Mouse (Mus musculus): ENCODE measurements around the gene Cx3cr1. TPM values are rescaled to one million over a fixed set of nuclear protein-coding genes. Genes with fewer than 3 reads are reported as not detected.

Gene Cx3cr1
- polyA plus RNA-seq, 1 experiment from 2014 or later, result 7.5 TPM

DNA sequence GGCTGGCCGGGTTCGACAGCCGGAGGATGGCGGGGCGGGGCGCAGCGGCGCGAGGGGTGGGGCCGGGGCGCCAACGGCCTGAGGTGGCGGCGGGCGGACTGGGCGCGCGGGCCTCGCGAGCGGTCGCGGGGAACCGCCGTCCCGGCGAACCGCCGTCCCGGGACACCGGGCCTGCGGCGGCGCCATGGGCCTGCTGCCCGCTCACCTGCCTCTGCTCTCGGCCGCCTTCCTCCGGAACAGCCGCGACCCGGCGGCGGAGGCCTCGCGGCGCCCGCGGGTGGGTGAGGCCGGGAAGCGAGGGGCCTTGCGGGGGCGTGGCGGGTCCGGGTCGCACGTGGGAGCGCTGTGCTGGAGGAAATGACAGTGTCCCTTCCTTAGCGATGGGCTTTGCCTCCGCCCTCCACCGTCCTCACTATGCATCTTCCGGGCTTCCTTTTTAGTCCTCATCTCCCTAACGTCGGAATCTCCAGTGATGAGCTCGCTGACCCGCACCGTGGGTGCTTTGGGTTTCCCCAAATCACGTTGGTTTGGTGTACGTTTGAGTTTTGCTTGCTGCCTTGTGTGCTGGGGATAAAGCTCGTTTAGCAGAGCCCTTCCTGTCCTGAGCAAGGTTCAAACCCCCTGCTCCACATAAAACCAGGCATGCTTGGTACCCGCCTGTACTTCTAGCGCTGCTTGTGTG is 174.5 kb downstream of the Cx3cr1 start:
- peak overlapping the region; percentile 91 for H3K9ac ChIP-seq
- peak; percentile 67 for ATAC-seq (replicated peaks; ENCODE audit: insufficient number of reproducible peaks, insufficient read depth, low FRiP score, low read depth)

GRCm38 (mm10) chr9:119894339-119895009 is 175.2 kb downstream of the Cx3cr1 start, which contains the start of gene Wdr48:
Gene Wdr48 (plus strand): TSS chr9:119894878.
- H3K27ac ChIP-seq, result peak within 1 kb of the TSS; percentile 81
- no peaks in the 10 kb centered on the region for H3K9me3 ChIP-seq (replicated peaks)
- peak; percentile 99 for ATAC-seq (replicated peaks; ENCODE audit: insufficient number of reproducible peaks, insufficient read depth, low FRiP score, low read depth)
- no peaks in the 10 kb centered on the region for H3K27me3 ChIP-seq
- H3K9ac ChIP-seq, result peak within 1 kb of the TSS; percentile 91
- 0 out of 2 replicates have a peak, but pooled peaks cover 2% of the 10 kb centered on the region for H3K36me3 ChIP-seq
- 4% methylated on average over 34 of the region's 34 CpGs for WGBS
- H3K4me3 ChIP-seq, result peak within 1 kb of the TSS; percentile 96
- H3K4me2 ChIP-seq, result peak within 1 kb of the TSS; percentile 88
- peaks cover 17% of the 10 kb centered on the region for H3K4me1 ChIP-seq (replicated peaks)

More for the DNA sequence above, 174.5 kb downstream of the Cx3cr1 start:
- H3K27ac ChIP-seq, result peak overlapping the region; percentile 81
- peak overlapping the region; percentile 96 for H3K4me3 ChIP-seq
- H3K36me3 ChIP-seq, result 0 out of 2 replicates have a peak, but pooled peaks cover 2% of the 10 kb centered on the region
- WGBS, result under 1% methylated on average over 69 of the region's 71 CpGs
- peaks cover 17% of the 10 kb centered on the region for H3K4me1 ChIP-seq (replicated peaks)
- peak overlapping the region; percentile 88 for H3K4me2 ChIP-seq
- no peaks in the 10 kb centered on the region for H3K9me3 ChIP-seq (replicated peaks)
- no peaks in the 10 kb centered on the region for H3K27me3 ChIP-seq

DNA sequence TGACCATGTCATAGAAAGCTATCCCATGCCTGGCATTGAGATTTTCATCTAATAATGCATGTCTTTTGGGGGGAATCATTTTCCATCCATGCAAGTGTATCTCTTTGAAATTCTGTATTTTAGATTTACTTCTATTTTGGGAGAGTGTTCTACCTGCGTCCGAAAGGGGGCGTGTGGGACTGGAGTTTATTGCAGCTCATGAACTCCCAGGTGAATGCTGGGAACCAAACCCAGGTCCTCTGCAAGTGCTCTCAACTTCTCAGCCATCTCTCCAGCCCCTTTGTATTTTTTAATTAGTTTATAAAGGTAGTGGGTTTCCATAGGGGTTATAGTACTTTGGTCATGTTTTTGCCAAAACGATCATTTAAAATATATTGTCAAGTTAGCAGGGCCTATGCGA is 175.8 kb downstream of the Cx3cr1 start:
- ATAC-seq (replicated peaks; ENCODE audit: insufficient number of reproducible peaks, insufficient read depth, low FRiP score, low read depth), result no peak
- Histone ChIP-seq H3K36me3 (0 out of 2 replicates have a peak, but pooled peaks cover 2% of the 10 kb centered on the region), H3K9ac (no peak overlapping the region), H3K27ac (no peak overlapping the region), H3K27me3 (no peaks in the 10 kb centered on the region), H3K4me1 (replicated peaks) (peaks cover 17% of the 10 kb centered on the region), H3K4me3 (0 out of 2 replicates have a peak overlapping the region, but pooled peaks have one; percentile 96), H3K4me2 (peak overlapping the region; percentile 88; the same call in 1 of the 2 replicates), H3K9me3 (replicated peaks) (no peaks in the 10 kb centered on the region)
- WGBS, result 84% methylated on average over 5 of the region's 5 CpGs

- Histone ChIP-seq H3K36me3 (no peaks in the 10 kb centered on the region), H3K4me2 (no peak overlapping the region), H3K4me3 (no peak overlapping the region), H3K9ac (no peak overlapping the region), H3K27ac (no peak overlapping the region), H3K27me3 (no peaks in the 10 kb centered on the region), H3K9me3 (replicated peaks) (no peaks in the 10 kb centered on the region), H3K4me1 (replicated peaks) (peaks cover 8% of the 10 kb centered on the region)
- ATAC-seq (replicated peaks; ENCODE audit: insufficient number of reproducible peaks, insufficient read depth, low FRiP score, low read depth), result no peak
- 40% methylated on average over 2 of the region's 2 CpGs for WGBS
Measured at GRCm38 (mm10) chr9:119890692-119891091, 179.0 kb downstream of the Cx3cr1 start.

GRCm38 (mm10) chr9:119889446-119889845 is 180.2 kb downstream of the Cx3cr1 start:
- no peak overlapping the region for H3K27ac ChIP-seq
- no peak for ATAC-seq (replicated peaks; ENCODE audit: insufficient number of reproducible peaks, insufficient read depth, low FRiP score, low read depth)
- no peak overlapping the region for H3K9ac ChIP-seq
- no peaks in the 10 kb centered on the region for H3K27me3 ChIP-seq
- peaks cover 4% of the 10 kb centered on the region; the same call in 1 of the 2 replicates for H3K4me1 ChIP-seq (replicated peaks)
- H3K36me3 ChIP-seq, result no peaks in the 10 kb centered on the region
- H3K4me3 ChIP-seq, result no peak overlapping the region
- no peaks in the 10 kb centered on the region for H3K9me3 ChIP-seq (replicated peaks)
- no peak overlapping the region for H3K4me2 ChIP-seq
- WGBS, result 80% methylated on average over 9 of the region's 9 CpGs

- WGBS, result 54% methylated on average over 2 of the region's 2 CpGs
- Histone ChIP-seq H3K4me3 (no peak overlapping the region), H3K9me3 (replicated peaks) (no peaks in the 10 kb centered on the region), H3K36me3 (no peaks in the 10 kb centered on the region), H3K4me2 (no peak overlapping the region), H3K9ac (no peak overlapping the region), H3K4me1 (replicated peaks) (no peaks in the 10 kb centered on the region), H3K27ac (no peak overlapping the region), H3K27me3 (no peaks in the 10 kb centered on the region)
- ATAC-seq (replicated peaks; ENCODE audit: insufficient number of reproducible peaks, insufficient read depth, low FRiP score, low read depth), result no peak
Measured at GRCm38 (mm10) chr9:119888843-119889246, 180.8 kb downstream of the Cx3cr1 start.

DNA sequence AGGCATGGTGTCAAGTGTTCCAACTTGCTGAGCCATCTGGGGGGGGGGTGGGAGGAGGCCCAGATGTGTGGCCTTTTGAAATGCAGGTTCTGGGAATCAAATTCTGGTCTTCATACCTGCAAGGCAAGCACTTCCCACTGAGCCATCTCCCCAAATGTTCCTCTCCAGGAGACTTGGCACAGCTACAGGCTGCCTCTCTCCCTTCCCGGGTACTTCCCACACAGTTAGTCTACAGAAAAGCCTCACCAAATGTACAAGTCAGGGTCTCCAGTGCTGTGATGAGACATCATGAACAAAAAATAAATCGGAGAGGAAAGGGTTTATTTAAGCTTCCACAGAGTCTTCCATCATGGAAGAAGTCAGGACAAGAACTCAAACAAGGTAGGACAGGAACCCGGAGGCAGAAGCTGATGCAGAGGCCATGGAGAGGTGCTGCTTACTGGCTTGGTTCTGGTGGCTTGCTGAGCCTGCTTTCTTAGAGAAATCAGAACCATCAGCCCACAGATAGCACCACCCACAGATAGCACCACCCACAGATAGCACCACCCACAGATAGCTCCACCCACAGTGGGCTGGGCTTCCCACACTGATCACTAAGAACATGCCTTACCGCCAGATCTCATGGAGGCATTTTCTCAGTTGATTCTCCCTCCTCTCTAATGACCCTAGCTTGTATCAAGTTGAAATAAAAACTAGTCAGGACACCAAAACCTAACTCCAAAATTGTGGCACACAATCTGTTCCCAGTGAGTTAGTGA is 182.4 kb downstream of the Cx3cr1 start:
- Histone ChIP-seq H3K9me3 (replicated peaks) (no peaks in the 10 kb centered on the region), H3K9ac (no peak overlapping the region), H3K27ac (no peak overlapping the region), H3K4me2 (no peak overlapping the region), H3K36me3 (no peaks in the 10 kb centered on the region), H3K27me3 (no peaks in the 10 kb centered on the region), H3K4me3 (no peak overlapping the region), H3K4me1 (replicated peaks) (no peaks in the 10 kb centered on the region)
- 70% methylated on average over 4 of the region's 4 CpGs for WGBS
- ATAC-seq (replicated peaks; ENCODE audit: insufficient number of reproducible peaks, insufficient read depth, low FRiP score, low read depth), result no peak

- Histone ChIP-seq H3K4me3 (no peak overlapping the region), H3K36me3 (no peaks in the 10 kb centered on the region), H3K4me1 (replicated peaks) (no peaks in the 10 kb centered on the region), H3K27me3 (no peaks in the 10 kb centered on the region), H3K4me2 (no peak overlapping the region), H3K9me3 (replicated peaks) (no peaks in the 10 kb centered on the region), H3K9ac (no peak overlapping the region), H3K27ac (no peak overlapping the region)
- no peak for ATAC-seq (replicated peaks; ENCODE audit: insufficient number of reproducible peaks, insufficient read depth, low FRiP score, low read depth)
- WGBS, result 47% methylated on average over 8 of the region's 8 CpGs
Measured at GRCm38 (mm10) chr9:119854170-119854569, 215.5 kb downstream of the Cx3cr1 start.

DNA sequence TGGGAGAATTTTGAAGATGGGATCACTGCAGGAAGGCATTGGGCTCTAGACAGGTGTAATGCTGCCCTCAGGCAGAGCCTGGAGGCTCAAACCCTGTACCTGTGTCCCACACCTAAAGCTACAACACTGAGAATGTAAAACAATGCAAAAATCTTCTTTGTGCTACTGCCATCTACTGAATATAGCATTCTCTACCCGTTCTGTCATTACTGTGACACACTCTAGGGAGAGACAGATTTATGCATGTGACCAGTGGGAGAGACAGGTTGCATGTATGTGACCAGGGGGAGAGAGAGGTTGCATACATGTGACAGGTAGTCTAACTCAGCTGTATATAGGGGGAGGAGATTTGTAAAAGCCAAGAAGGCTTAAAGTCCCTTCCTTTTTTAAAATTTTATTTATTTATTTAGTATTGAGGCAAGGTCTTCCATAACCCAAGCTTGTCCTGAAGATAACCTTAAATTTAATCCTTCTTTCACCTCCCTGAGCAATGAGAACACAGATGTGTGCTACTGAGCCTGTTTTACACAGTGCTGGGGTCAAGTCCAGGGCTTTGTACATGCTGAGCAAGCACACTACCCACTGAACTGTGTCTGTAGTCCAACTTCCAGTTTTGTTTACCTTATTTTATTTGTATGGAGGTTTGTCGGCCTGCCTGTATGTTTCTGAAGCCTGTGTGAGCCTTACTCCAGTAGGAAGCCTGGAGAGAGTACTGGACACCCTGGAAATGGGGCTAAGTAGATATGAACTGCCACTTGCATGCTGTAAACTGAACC is 216.4 kb downstream of the Cx3cr1 start:
- ATAC-seq (replicated peaks; ENCODE audit: insufficient number of reproducible peaks, insufficient read depth, low FRiP score, low read depth), result no peak
- Histone ChIP-seq H3K9me3 (replicated peaks) (no peaks in the 10 kb centered on the region), H3K36me3 (no peaks in the 10 kb centered on the region), H3K4me3 (no peak overlapping the region), H3K4me2 (no peak overlapping the region), H3K4me1 (replicated peaks) (no peaks in the 10 kb centered on the region), H3K27ac (no peak overlapping the region), H3K27me3 (no peaks in the 10 kb centered on the region), H3K9ac (no peak overlapping the region)
- WGBS, result 59% methylated on average over 2 of the region's 2 CpGs

GRCm38 (mm10) chr9:119852347-119853030 is 217.2 kb downstream of the Cx3cr1 start:
- no peak for ATAC-seq (replicated peaks; ENCODE audit: insufficient number of reproducible peaks, insufficient read depth, low FRiP score, low read depth)
- no peaks in the 10 kb centered on the region for H3K9me3 ChIP-seq (replicated peaks)

More at GRCm38 (mm10) chr9:119852347-119853030, 217.2 kb downstream of the Cx3cr1 start:
- Histone ChIP-seq H3K36me3 (no peaks in the 10 kb centered on the region), H3K4me2 (no peak overlapping the region), H3K27me3 (no peaks in the 10 kb centered on the region), H3K9ac (no peak overlapping the region), H3K4me3 (no peak overlapping the region), H3K27ac (no peak overlapping the region), H3K4me1 (replicated peaks) (no peaks in the 10 kb centered on the region)
- 69% methylated on average over 10 of the region's 10 CpGs for WGBS
